Mouse (Mus musculus): ENCODE measurements around the gene Gm13199. TPM values are rescaled to one million over a fixed set of nuclear protein-coding genes. Genes with fewer than 3 reads are reported as not detected.

Gene Gm13199
- total RNA-seq, 2 experiments from 2014 or later: not detected

DNA sequence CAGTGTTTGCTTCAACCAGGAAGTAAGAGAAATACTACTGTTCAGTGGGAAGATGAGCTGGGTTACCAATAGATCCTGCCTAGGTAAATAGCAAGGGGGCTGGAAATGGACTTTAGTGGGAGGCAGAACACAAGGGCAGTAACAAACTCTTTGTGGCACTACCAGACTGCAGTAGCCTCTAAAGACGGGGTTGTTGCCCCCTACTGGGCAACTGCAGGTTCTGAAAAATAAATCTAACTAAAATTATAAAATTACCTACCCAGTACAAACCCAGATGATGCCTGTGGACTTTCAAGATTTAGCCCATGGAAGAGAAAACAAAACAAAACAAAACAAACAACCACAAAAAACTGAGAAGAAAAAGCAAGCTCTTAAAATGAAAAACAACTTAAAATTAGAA, 38.5 kb downstream of the Gm13199 start:
- intact Hi-C loops (cut with DNase I): no loop called here

DNA sequence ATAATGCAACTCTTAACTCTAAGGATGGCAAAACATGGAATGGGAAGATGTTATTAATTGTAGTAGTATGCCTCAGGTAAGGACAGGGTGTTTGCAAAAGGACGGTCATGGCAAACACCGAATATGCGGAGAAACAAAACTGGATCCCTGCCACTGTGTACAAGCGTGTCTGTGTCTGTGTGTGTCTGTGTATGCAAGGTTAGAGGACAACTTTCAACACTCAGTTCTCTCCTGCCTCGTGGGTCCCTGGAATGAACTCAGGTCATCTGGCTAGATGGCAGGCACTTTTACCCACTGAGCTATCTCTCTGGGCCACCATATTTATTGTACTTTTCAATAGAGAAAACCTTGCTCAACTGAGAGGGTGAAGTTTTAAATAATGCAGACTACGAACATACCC, 40.3 kb downstream of the Gm13199 start:
- intact Hi-C loops (cut with DNase I): no loop called here
- DNase-seq: no peak

More for the DNA sequence above, 38.5 kb downstream of the Gm13199 start:
- DNase-seq: peak in 1 of 2 experiments; percentile 10

GRCm38 (mm10) chr2:5821264-5821663, 41.5 kb downstream of the Gm13199 start:
- intact Hi-C loops (cut with DNase I): no loop called here

More at GRCm38 (mm10) chr2:5821264-5821663, 41.5 kb downstream of the Gm13199 start:
- DNase-seq: no peak

Other genes with a start within 250 kb of the Gm13199 start
- gene Camk1d, start 148.4 kb downstream of the Gm13199 start, total RNA-seq (2021): 1 to 10 TPM; 5.0 TPM
- gene Nudt5, start 17.9 kb downstream of the Gm13199 start, total RNA-seq (2021): 10 to 100 TPM; 16.9 to 17.5 TPM
- gene Cdc123, start 17.8 kb downstream of the Gm13199 start, total RNA-seq (2021): 10 to 100 TPM; 72.9 to 74.8 TPM
- gene Sec61a2, start 32.5 kb upstream of the Gm13199 start, total RNA-seq (2021): 10 to 100 TPM; 19.8 to 21.1 TPM
- gene Dhtkd1, start 79.9 kb upstream of the Gm13199 start, total RNA-seq (2021): 1 to 10 TPM; 1.9 to 5.7 TPM
- 10 to 100 TPM; 12.6 to 13.4 TPM for gene Upf2, start 88.5 kb upstream of the Gm13199 start, total RNA-seq (2021)

Measured in heart, postnatal 14 days (tissue).